Mouse (Mus musculus): ENCODE measurements at regions not wholly inside any gene's neighbourhood (a gene's known extent, or its start where the extent isn't known, plus 50 kb on each side); places are given as distances from the start of the nearest gene placed in this dataset.

DNA sequence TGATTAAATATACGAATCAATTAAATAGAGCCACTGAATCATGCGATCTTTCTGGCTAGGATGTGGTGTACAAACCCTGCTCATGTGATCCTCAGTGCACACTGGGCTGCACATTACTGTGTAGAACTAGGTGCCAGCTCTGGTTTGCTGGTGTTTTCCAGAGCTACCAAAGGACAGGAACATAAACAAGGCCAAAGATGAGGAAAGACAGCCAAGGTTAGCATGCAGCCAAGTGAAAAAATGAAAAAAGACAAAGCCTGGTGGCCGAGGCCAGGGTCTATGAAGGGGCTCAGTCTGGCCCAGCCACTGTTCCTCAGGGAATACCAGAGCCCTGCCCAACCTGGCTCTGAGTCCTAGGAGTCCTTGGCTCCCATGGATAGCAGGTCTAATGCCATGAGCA, 190.1 kb downstream of the Wdr11 start:
- Histone ChIP-seq H3K79me3 (ENCODE audit: low read depth) (no peaks in the 10 kb centered on the region), H3K79me2 (ENCODE audit: control insufficient read depth, insufficient read depth) (no peaks in the 10 kb centered on the region), H3ac (ENCODE audit: control insufficient read depth, insufficient read length, low read depth) (no peak overlapping the region), H3K36me3 (ENCODE audit: control insufficient read depth, insufficient read depth) (no peaks in the 10 kb centered on the region), H3K27me3 (ENCODE audit: control insufficient read depth, insufficient read depth, insufficient read length) (no peaks in the 10 kb centered on the region), H3K4me3 (ENCODE audit: insufficient read depth, poor library complexity, severe bottlenecking) (no peak overlapping the region)
- TF ChIP-seq FOSL1 (IDR thresholded peaks at IDR 0.05; ENCODE audit: insufficient read depth, low read length, poor library complexity, severe bottlenecking) (no peak), CTCF (IDR thresholded peaks at IDR 0.05; ENCODE audit: control insufficient read depth, insufficient read depth, insufficient read length) (no peak), MYOG (IDR thresholded peaks at IDR 0.05; ENCODE audit: control insufficient read depth, extremely low read depth, insufficient read length) (no peak), USF1 (IDR thresholded peaks at IDR 0.05; ENCODE audit: low read depth) (no peak), MAX (IDR thresholded peaks at IDR 0.05) (no peak), MYOD1 (IDR thresholded peaks at IDR 0.05; ENCODE audit: control insufficient read depth, insufficient read length, low read depth) (no peak), CEBPB (IDR thresholded peaks at IDR 0.05; ENCODE audit: low read depth) (no peak)

- no peaks in the 10 kb centered on the region for H3K27me3 ChIP-seq (ENCODE audit: control insufficient read depth, insufficient read depth, insufficient read length)
- no peaks in the 10 kb centered on the region for H3K36me3 ChIP-seq (ENCODE audit: control insufficient read depth, insufficient read depth)
- H3K4me3 ChIP-seq (ENCODE audit: insufficient read depth, poor library complexity, severe bottlenecking): no peak overlapping the region
- H3ac ChIP-seq (ENCODE audit: control insufficient read depth, insufficient read length, low read depth): no peak overlapping the region
- H3K79me2 ChIP-seq (ENCODE audit: control insufficient read depth, insufficient read depth): no peaks in the 10 kb centered on the region
- TF ChIP-seq MYOG (IDR thresholded peaks at IDR 0.05; ENCODE audit: control insufficient read depth, extremely low read depth, insufficient read length): no peak
- TF ChIP-seq USF1 (IDR thresholded peaks at IDR 0.05; ENCODE audit: low read depth): no peak
- TF ChIP-seq CEBPB (IDR thresholded peaks at IDR 0.05; ENCODE audit: low read depth): no peak
- TF ChIP-seq FOSL1 (IDR thresholded peaks at IDR 0.05; ENCODE audit: insufficient read depth, low read length, poor library complexity, severe bottlenecking): no peak
- no peak for TF ChIP-seq MAX (IDR thresholded peaks at IDR 0.05)
- no peak for TF ChIP-seq MYOD1 (IDR thresholded peaks at IDR 0.05; ENCODE audit: control insufficient read depth, insufficient read length, low read depth)
- no peak for TF ChIP-seq CTCF (IDR thresholded peaks at IDR 0.05; ENCODE audit: control insufficient read depth, insufficient read depth, insufficient read length)
- no peaks in the 10 kb centered on the region for H3K79me3 ChIP-seq (ENCODE audit: low read depth)
These were observed 193.3 kb downstream of the Wdr11 start for GRCm38 (mm10) chr7:129784966-129785365.

DNA sequence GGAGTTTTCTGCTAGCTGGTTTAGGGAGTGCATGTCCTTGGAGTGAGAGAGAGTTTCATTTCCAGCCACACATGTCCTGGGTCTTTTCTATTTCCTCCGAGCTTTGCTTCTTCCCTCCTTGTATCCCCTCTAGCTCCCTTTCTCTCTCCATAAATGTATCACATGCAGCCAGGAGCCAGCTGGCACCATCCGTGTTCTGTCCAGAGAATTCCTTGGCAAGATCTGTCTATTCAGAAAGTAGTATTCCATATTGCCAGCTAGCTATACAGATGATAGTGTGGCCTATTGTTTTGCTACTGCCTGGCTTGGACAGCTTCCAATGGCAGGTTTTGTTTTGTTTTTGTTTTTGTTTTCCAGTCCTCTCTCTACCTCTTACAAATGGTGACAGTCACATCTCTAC, 195.3 kb downstream of the Wdr11 start:
- no peak for TF ChIP-seq MAX (IDR thresholded peaks at IDR 0.05)
- no peak for TF ChIP-seq FOSL1 (IDR thresholded peaks at IDR 0.05; ENCODE audit: insufficient read depth, low read length, poor library complexity, severe bottlenecking)
- no peak for TF ChIP-seq USF1 (IDR thresholded peaks at IDR 0.05; ENCODE audit: low read depth)
- TF ChIP-seq CEBPB (IDR thresholded peaks at IDR 0.05; ENCODE audit: low read depth): no peak
- TF ChIP-seq CTCF (IDR thresholded peaks at IDR 0.05; ENCODE audit: control insufficient read depth, insufficient read depth, insufficient read length): no peak
- TF ChIP-seq MYOD1 (IDR thresholded peaks at IDR 0.05; ENCODE audit: control insufficient read depth, insufficient read length, low read depth): no peak
- no peak for TF ChIP-seq MYOG (IDR thresholded peaks at IDR 0.05; ENCODE audit: control insufficient read depth, extremely low read depth, insufficient read length)
- H3K79me2 ChIP-seq (ENCODE audit: control insufficient read depth, insufficient read depth): no peaks in the 10 kb centered on the region
- no peaks in the 10 kb centered on the region for H3K36me3 ChIP-seq (ENCODE audit: control insufficient read depth, insufficient read depth)
- no peak overlapping the region for H3ac ChIP-seq (ENCODE audit: control insufficient read depth, insufficient read length, low read depth)
- no peaks in the 10 kb centered on the region for H3K79me3 ChIP-seq (ENCODE audit: low read depth)
- H3K4me3 ChIP-seq (ENCODE audit: insufficient read depth, poor library complexity, severe bottlenecking): no peak overlapping the region
- H3K27me3 ChIP-seq (ENCODE audit: control insufficient read depth, insufficient read depth, insufficient read length): no peaks in the 10 kb centered on the region

GRCm38 (mm10) chr7:129787736-129788135, 196.1 kb downstream of the Wdr11 start:
- Histone ChIP-seq H3ac (ENCODE audit: control insufficient read depth, insufficient read length, low read depth) (no peak overlapping the region), H3K79me2 (ENCODE audit: control insufficient read depth, insufficient read depth) (no peaks in the 10 kb centered on the region), H3K36me3 (ENCODE audit: control insufficient read depth, insufficient read depth) (no peaks in the 10 kb centered on the region), H3K4me3 (ENCODE audit: insufficient read depth, poor library complexity, severe bottlenecking) (no peak overlapping the region), H3K79me3 (ENCODE audit: low read depth) (no peaks in the 10 kb centered on the region), H3K27me3 (ENCODE audit: control insufficient read depth, insufficient read depth, insufficient read length) (no peaks in the 10 kb centered on the region)
- TF ChIP-seq CEBPB (IDR thresholded peaks at IDR 0.05; ENCODE audit: low read depth) (no peak), CTCF (IDR thresholded peaks at IDR 0.05; ENCODE audit: control insufficient read depth, insufficient read depth, insufficient read length) (no peak), MYOG (IDR thresholded peaks at IDR 0.05; ENCODE audit: control insufficient read depth, extremely low read depth, insufficient read length) (no peak), MYOD1 (IDR thresholded peaks at IDR 0.05; ENCODE audit: control insufficient read depth, insufficient read length, low read depth) (no peak), FOSL1 (IDR thresholded peaks at IDR 0.05; ENCODE audit: insufficient read depth, low read length, poor library complexity, severe bottlenecking) (no peak), USF1 (IDR thresholded peaks at IDR 0.05; ENCODE audit: low read depth) (no peak), MAX (IDR thresholded peaks at IDR 0.05) (no peak)

GRCm38 (mm10) chr7:129789461-129789860, 197.8 kb downstream of the Wdr11 start:
- TF ChIP-seq MAX (IDR thresholded peaks at IDR 0.05) (no peak), MYOD1 (IDR thresholded peaks at IDR 0.05; ENCODE audit: control insufficient read depth, insufficient read length, low read depth) (no peak), FOSL1 (IDR thresholded peaks at IDR 0.05; ENCODE audit: insufficient read depth, low read length, poor library complexity, severe bottlenecking) (no peak), CTCF (IDR thresholded peaks at IDR 0.05; ENCODE audit: control insufficient read depth, insufficient read depth, insufficient read length) (no peak), MYOG (IDR thresholded peaks at IDR 0.05; ENCODE audit: control insufficient read depth, extremely low read depth, insufficient read length) (no peak), CEBPB (IDR thresholded peaks at IDR 0.05; ENCODE audit: low read depth) (no peak), USF1 (IDR thresholded peaks at IDR 0.05; ENCODE audit: low read depth) (no peak)
- Histone ChIP-seq H3K36me3 (ENCODE audit: control insufficient read depth, insufficient read depth) (no peaks in the 10 kb centered on the region), H3K79me2 (ENCODE audit: control insufficient read depth, insufficient read depth) (no peaks in the 10 kb centered on the region), H3ac (ENCODE audit: control insufficient read depth, insufficient read length, low read depth) (no peak overlapping the region), H3K27me3 (ENCODE audit: control insufficient read depth, insufficient read depth, insufficient read length) (no peaks in the 10 kb centered on the region), H3K4me3 (ENCODE audit: insufficient read depth, poor library complexity, severe bottlenecking) (no peak overlapping the region), H3K79me3 (ENCODE audit: low read depth) (no peaks in the 10 kb centered on the region)

Measured in C2C12 (cell line).